Mouse (Mus musculus) adipose tissue, adult 10 weeks (tissue): ENCODE measurements around the gene Lrrc63. TPM values are rescaled to one million over a fixed set of nuclear protein-coding genes. Genes with fewer than 3 reads are reported as not detected.

Experiments
- polyA plus RNA-seq: library from polyadenylated mRNA; stranded (reverse); fragments of 350-450 nt; fragmentation: Illumina TruSeq; extraction: RNeasy Lipid Tissue Mini Kit (QIAGEN cat#74804); gene quantifications from one replicate; pipeline ENCODE4 v1.2.3, GENCODE M21; 2014; ENCODE audit warnings: low read depth, low replicate concordance

The Lrrc63 gene
- polyA plus RNA-seq: 2.7 TPM

DNA sequence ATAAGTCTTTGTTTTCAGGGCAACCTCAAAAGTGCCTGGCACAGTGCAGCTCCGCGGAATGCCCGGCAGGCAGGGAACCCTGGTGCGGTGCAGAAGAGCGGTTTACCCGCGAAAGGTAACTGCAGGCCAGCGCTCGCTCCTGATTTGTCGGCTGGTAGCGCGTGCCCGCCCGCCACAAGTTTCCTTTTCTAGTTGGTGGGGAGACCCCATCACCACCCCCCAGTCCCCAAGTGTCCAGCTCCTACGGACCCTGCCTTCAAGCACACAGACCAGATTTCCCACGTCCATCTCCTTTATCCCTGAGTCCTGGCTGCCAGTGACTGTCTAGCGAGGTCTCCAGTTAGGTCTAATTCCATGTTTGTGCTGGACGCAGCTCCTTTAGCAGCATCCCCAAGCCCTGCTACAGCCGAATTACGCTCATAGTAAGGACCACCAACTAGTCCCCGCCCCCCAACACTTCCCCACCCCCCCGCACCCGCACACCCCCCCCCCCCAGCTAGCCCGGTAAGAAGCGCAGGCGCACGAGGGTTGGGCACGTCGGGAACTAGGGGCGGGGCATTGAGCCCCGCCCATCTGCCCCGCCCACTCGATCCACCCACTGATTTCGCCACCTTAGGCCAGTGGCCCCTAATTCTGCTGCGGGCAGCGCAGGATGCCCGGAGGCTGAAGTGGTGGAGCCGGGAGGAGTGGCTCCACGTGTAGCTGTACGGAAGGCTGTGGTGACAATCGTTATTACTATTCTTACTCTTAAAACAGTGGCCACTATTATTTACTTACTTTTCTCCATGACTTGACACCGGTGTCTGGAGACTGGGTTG lies at the start of gene Lrrc63, which contains the start of gene Lcp1:
Lrrc63 (minus strand) TSS at position 381 of the 818 bp plus-strand sequence.
Lcp1 (plus strand) TSS at position 601 of the 818 bp plus-strand sequence.

Other genes starting within 250 kb of the Lrrc63 start
- gene Lrch1, start 183.0 kb downstream of the Lrrc63 start, polyA plus RNA-seq: 6.4 TPM
- 1.1 TPM for gene Rubcnl, start 114.9 kb downstream of the Lrrc63 start, polyA plus RNA-seq
- gene Lcp1, start 220 bp upstream of the Lrrc63 start, polyA plus RNA-seq: 211 TPM
- not detected for gene Cpb2, start 111.4 kb upstream of the Lrrc63 start, polyA plus RNA-seq
- 19.0 TPM for gene Zc3h13, start 153.5 kb upstream of the Lrrc63 start, polyA plus RNA-seq